Mouse (Mus musculus) CD4-positive, CD25-positive, alpha-beta regulatory T cell, adult 2 months (primary cell): ENCODE measurements around the gene Vmn2r48.
"Not testable (repeated sequence)": the region's sequence is repeated elsewhere in the genome, so short reads cannot be mapped to it uniquely, and the experiment has no call there.

Experiments
- DNase-seq: peaks from one replicate; pipeline ENCODE4 v3.0.0-alpha.2; 2012; ENCODE audit warnings: low read depth, low spot score

The Vmn2r48 gene

DNA sequence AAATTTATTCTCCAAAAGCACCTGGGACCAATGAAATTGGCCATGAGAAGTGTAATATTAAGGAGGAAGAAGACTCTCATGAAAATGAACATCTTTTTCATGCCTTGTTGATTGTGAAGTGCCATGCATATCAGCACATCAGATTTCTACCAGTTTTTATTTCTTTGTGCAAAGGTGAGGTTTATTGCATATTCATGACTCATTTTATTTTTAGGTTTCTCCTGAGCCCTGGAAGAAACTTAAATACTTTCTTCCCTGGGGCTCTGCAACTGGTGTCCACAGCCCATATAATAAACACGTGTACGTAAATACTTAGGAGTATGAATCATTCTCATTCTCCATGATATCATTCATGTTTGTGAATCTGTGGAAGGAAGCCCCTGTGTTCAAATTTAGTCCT lies at the start of gene Vmn2r48:
Gene Vmn2r48, minus strand, starts transcription at position 101 of the 400 bp plus-strand sequence.
- DNase-seq: not testable (repeated sequence)

DNA sequence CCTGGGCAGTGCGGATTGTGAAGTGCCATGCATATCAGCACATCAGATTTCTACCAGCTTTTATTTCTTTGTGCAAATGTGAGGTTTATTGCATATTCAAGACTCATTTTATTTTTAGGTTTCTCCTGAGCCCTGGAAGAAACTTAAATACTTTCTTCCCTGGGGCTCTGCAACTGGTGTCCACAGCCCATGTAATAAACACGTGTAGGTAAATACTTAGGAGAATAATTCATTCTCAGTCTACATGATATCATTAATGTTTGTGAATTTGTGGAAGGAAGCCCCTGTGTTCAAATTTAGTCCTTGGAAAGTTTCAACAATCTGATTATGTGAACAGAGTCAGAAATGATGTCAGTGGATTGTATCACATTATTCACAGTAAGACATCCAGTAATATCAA lies 38.8 kb upstream of the Vmn2r48 start, which contains the start of gene Vmn2r49:
Gene Vmn2r49, minus strand, starts transcription at position 101 of the 400 bp plus-strand sequence.
- DNase-seq: not testable (repeated sequence)
